Mouse (Mus musculus) cerebellum, adult 9-10 months (tissue): ENCODE results near the gene Cxcl14.

ENCODE experiments used
- DNase-seq: peaks from one replicate; pipeline ENCODE4 v3.0.0; 2022

Gene Cxcl14

GRCm38 (mm10) chr13:56288601-56289000 is 7.8 kb downstream of the Cxcl14 start:
- DNase-seq = no peak

- DNase-seq = no peak
Measured at GRCm38 (mm10) chr13:56287091-56287490, 9.3 kb downstream of the Cxcl14 start.

GRCm38 (mm10) chr13:56283321-56283720 is 13.0 kb downstream of the Cxcl14 start:
- no peak for DNase-seq

GRCm38 (mm10) chr13:56280356-56280755 is 16.0 kb downstream of the Cxcl14 start:
- no peak for DNase-seq

- peak; percentile 76 for DNase-seq
Measured at GRCm38 (mm10) chr13:56279439-56279838, 16.9 kb downstream of the Cxcl14 start.

- DNase-seq = no peak
Measured at GRCm38 (mm10) chr13:56275171-56275570, 21.2 kb downstream of the Cxcl14 start.

- DNase-seq = no peak
Measured at GRCm38 (mm10) chr13:56270124-56270523, 26.2 kb downstream of the Cxcl14 start.

- no peak for DNase-seq
Measured at GRCm38 (mm10) chr13:56267396-56267795, 29.0 kb downstream of the Cxcl14 start.

- DNase-seq = peak; percentile 10
Measured at GRCm38 (mm10) chr13:56266435-56266834, 29.9 kb downstream of the Cxcl14 start.

GRCm38 (mm10) chr13:56265661-56266060 is 30.7 kb downstream of the Cxcl14 start:
- no peak for DNase-seq

GRCm38 (mm10) chr13:56262269-56262668 is 34.1 kb downstream of the Cxcl14 start:
- DNase-seq = no peak

- no peak for DNase-seq
Measured at GRCm38 (mm10) chr13:56260344-56260780, 36.0 kb downstream of the Cxcl14 start.

GRCm38 (mm10) chr13:56259926-56260250 is 36.5 kb downstream of the Cxcl14 start:
- DNase-seq = no peak

- no peak for DNase-seq
Measured at GRCm38 (mm10) chr13:56259021-56259925, 37.1 kb downstream of the Cxcl14 start.

- DNase-seq = no peak
Measured at GRCm38 (mm10) chr13:56258196-56259020, 37.9 kb downstream of the Cxcl14 start.

- DNase-seq = no peak
Measured at GRCm38 (mm10) chr13:56257469-56258153, 38.7 kb downstream of the Cxcl14 start.

GRCm38 (mm10) chr13:56256716-56257299 is 39.5 kb downstream of the Cxcl14 start:
- DNase-seq = no peak

- no peak for DNase-seq
Measured at GRCm38 (mm10) chr13:56253379-56253778, 43.0 kb downstream of the Cxcl14 start.

GRCm38 (mm10) chr13:56252783-56253182 is 43.6 kb downstream of the Cxcl14 start:
- no peak for DNase-seq

- DNase-seq = peak; percentile 3
Measured at GRCm38 (mm10) chr13:56251924-56252619, 44.3 kb downstream of the Cxcl14 start, which contains the start of gene Neurog1. Gene Neurog1 (minus strand): TSS chr13:56252163.

- DNase-seq = no peak
Measured at GRCm38 (mm10) chr13:56251176-56251923, 45.0 kb downstream of the Cxcl14 start.
